Mouse (Mus musculus): ENCODE data around the gene Kpna1.
A peak's percentile ranks its signal among the peaks of the same experiment; 100 is the strongest.

Kpna1 gene

DNA sequence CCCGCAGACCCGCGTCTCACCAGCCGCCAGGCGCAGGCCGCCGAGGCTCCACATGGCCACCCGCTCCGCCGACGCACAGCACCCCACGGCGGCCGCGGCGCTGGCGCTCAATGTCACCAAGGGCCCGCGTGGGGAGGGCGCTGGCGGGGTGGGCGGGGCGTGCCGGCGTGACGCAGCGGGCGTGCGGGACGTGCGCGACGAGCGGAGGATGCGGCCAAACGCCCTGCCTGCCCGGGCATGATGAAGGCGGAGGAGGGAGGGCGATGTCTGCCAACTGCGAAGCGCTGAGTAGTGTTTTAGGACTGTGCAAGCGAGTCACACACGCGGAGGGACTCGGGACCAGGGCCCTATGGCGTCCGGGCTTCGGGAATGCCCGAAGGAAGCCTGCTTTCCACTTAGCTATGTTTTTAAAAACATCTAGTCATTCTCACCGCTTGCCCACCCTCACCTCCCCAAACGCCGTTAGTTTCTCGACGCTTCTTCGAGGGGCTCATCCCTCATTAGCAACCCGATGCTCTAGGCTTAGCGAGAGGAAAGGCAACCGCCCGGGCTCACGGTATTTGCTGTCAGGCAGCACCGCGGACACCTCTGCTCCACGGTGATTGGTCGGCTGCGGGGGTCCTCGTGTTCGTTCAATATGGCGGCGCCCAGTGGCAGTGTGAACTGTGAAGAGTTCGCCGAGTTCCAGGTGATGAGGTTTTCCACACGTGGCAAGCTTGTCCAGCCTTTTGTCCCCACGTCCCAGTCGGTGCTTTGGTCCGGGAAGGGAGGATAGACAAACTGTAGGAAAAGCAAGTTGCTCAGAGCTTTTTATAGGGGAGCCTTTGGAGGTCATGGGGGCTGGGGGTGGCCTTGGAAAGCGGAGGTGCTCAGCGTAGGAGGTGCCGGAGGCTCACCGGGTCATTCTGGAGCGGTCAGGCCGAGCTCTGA is 93.2 kb downstream of the Kpna1 start, which contains the start of the genes Fam162a and Ccdc58:
Gene Fam162a (minus strand): TSS at position 145 of the 930 bp plus-strand sequence.
Gene Ccdc58 (plus strand): TSS at position 236 of the 930 bp plus-strand sequence.
- peak; percentile 91 for DNase-seq

DNA sequence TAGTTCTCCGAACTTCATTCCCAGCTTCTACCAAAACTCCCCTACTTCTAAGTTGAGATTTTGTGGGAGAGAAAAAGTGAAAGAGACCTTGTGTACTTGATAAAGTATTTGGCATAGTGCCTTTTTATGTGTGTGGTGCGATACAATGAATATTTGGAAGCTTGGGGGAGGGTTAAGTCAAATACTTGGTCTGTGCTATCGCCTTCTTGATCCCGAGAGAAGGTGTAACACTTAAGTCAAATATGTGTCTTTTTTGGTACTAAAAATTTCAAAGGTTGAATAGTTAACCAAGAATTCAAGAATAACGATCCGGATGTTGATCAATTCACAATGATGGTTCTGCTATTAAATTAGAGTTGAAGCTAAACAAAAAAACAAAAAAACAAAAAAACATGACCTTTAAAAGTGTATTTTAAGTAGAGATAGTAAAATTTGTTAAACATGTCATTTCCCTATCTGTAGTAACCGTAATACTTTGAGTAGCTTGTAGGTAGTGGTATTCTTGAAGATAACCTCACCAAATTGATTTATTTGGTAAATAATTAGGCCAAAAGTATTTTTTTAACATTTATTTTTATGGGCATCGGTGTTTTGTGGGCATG is 94.0 kb downstream of the Kpna1 start:
- DNase-seq, result no peak

DNA sequence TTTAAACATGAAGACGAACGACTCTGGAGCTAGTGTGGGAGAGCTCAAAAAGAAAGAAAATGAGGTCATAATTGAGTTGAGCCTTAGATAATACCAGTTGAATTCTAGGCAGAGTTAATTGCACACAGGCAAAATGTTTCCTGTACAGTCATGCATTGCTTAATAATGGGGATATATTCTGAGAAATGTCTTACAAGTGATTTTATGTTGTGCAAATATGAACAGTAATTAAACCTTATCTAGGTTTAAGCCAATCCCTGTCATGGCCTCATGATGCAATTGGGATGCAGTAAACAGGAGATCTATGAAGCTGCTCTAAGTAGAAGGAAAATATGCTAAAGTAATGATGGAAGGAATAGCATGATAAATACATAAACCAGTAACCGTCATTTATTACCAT is 96.2 kb downstream of the Kpna1 start:
- DNase-seq, result no peak

DNA sequence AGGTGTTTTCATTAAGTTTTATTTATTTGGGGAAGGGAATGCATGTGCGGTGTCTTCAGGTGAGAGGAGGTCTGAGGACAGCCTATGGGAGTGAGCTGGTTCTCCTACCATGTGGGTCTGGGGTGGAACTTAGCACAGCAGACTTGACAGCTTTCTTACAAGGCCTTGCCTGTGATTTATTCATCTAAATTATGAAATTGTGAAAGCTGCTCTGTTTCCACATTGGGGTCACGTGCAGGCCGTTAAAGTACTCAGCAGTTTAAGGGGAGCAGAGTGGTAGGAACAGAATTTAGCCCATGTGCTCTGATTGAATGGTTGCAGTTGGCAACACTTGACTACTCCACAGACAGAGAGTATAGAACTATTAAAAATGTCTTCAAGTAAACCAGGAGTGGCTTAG is 101.4 kb downstream of the Kpna1 start:
- no peak for DNase-seq

All from kidney, adult 11 months (tissue).